Mouse (Mus musculus) thymus, postnatal 0 days (tissue): Measurements from ENCODE around the gene Rbm20. TPM values are rescaled to one million over a fixed set of nuclear protein-coding genes. Genes with fewer than 3 reads are reported as not detected.

Experiments
- DNase-seq: peaks from one replicate; pipeline ENCODE4 v3.0.0-alpha.2; 2015; ENCODE audit warnings: low spot score
- polyA plus RNA-seq: library from polyadenylated mRNA; unstranded; fragments of >200 nt; fragmentation: Nextera tagmentation; extraction: Ambion mirVana; gene quantifications from 2 replicates; pipeline ENCODE4 v1.2.1, GENCODE M21; 2015

Rbm20 gene
- polyA plus RNA-seq, 1 experiment from 2014 or later = 1.8 TPM

DNA sequence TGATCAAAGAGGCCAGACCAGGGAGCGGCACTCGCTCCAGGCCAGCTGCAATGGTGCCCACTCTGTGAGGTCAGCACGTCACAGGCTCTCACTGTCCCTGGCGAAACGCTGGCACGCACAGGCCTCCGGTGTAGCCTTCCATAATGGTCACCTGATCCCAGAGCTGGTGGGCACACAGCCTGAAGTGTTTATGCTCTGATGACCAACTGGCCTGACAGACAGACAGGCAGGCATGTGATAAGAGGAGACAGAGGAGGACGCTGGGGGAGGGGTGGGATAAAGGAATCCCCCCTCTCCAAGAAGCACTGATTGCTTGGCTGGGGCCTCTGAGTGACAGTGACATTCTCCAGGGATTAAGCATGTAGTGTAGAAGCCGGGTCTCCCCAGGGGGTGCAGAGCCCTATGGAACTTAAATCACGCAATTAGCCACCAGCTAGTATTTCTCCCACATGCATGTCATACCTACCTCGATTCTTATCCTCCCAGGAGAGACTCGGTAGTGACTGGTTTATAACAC lies 6.4 kb upstream of the Rbm20 start:
- DNase-seq = no peak

DNA sequence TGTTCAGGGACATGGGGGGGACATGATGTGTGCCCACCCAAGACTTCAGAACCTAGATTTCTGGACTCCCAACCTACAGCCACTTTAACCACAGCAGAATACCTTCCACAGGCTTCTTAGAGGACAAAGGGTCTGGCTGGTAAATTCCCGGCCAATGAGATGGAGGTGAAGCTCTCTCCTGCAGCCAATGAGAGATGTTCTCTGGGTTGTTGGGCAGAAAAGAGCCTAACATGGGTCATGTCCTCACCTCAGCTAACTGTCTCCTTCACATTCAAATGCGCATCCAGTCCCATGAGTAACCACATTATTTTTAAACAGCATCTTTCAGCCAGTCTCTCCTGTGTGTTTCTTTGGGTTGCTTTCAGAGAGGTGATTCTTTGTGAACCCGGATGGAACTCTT lies 5.7 kb upstream of the Rbm20 start:
- DNase-seq = no peak

GRCm38 (mm10) chr19:53674131-53674925 lies 2.8 kb upstream of the Rbm20 start:
- DNase-seq = no peak

- DNase-seq = peak; percentile 5
Measured at GRCm38 (mm10) chr19:53676228-53676627, 878 bp upstream of the Rbm20 start.

DNA sequence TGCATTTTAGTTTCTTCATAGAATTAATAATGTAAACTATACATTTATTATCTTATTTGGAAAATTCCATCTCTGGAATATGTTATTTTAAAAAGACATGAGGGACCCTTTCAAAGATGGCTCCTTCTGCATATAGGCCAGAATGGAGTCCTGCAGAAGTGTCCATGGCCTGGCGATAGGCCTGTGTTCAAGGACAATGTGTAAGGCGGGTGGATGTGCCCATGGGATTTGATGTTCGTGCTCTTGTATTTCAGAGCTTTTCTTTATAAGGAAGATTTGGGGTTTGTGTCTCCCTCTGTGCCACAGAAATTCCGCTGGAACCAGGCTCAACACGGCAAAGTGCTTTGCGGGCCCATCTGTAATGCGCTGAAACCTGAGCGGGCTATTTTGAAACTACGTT lies 2.1 kb downstream of the Rbm20 start:
- no peak for DNase-seq

DNA sequence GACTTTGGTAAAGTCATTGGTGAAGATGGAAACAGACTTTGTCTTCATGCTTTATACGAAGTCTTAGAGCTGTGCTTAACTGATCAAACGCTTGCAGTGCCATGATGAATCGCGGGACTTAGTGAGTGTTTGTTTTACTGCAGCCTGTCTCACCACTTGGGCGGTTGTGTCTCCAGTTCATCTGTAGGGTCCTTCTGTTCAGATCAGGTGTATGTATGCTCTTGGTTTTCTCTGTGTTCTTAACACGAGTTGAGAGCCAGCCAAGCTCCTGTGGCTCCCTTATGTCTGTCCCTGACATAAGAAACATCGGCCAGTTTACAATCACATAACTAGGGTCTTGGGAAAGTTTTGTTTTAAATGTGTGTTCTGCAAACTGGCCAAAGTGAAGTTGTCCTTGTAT lies 2.9 kb downstream of the Rbm20 start:
- no peak for DNase-seq

DNA sequence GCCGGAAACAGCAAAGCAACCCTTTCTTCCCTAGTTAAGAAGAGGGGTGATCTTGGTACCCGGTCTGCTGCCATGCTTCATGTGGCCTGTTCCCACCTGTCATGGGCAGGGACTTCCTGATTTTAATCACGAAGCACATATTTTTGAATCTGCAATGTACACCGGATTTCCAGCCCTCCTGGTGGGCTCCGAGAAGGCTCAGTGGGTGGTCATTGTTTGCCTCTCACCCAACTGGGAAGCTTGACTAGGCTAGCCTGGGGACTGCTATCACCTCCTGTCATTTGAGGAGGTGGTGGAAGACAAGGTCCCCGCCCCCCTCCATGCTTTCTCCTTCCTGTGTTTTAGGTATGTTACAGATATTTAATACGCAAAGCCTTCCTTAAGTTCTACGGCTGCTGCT lies 5.3 kb downstream of the Rbm20 start:
- DNase-seq = no peak

DNA sequence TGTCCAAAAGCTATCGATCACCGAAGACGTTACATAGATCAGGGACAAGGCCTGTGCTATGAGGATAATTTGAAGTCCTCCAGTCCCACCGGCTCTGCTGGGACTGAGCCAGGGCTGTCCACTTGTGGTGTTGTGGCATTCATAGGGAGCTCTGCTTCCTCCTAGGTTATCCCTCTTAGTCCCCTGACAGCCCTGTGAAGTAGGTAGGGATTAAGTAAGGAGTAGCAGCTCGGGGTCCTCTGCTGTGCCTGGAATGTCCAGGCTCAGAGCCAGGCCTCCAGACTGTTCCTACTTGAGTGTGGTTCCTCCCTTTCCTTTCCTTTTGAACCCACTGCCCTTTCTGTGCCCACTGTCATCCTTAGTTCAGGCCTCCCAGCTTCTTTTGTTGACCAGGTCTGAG lies 10.5 kb downstream of the Rbm20 start:
- DNase-seq = no peak

- DNase-seq = no peak
Measured at GRCm38 (mm10) chr19:53690816-53691215, 13.7 kb downstream of the Rbm20 start.

DNA sequence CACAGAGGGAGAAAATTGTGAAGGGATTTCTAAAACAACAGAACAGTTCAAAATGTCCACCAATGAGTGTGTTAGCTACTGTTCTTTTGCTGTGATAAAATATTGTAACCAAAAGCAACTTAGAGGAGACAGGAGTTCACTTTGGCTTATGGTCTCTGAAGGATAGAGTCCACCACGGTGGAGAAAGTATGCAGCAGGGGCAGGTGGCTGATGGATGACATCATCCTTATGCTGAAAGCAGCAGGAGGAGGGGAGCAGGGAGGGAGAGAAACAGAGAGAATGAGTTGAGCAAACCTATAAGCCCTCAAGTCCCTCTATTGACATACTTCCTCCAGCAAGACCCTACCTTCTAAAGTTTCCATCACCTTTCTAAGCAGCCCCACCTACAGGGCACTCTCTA lies 16.9 kb downstream of the Rbm20 start:
- DNase-seq = no peak

DNA sequence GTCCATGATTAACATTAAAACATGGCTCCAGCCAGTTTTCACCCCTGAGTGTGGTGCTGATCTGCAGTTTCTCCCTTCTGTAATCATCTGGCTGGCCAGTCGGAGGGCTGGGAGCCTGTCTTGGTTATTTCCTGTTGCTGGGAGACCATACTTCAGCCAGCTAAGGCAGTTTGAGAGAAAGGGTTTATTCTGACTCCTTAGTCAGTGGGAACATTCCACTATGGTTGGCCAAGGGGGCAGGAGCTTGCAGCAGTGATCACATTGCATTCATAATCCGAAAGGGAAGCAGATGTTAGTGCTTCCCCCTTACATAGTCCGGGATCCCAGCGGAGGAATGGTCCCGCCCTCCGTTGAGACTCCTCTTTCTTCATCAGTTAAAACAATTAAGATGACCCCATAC lies 19.0 kb downstream of the Rbm20 start:
- DNase-seq = no peak

DNA sequence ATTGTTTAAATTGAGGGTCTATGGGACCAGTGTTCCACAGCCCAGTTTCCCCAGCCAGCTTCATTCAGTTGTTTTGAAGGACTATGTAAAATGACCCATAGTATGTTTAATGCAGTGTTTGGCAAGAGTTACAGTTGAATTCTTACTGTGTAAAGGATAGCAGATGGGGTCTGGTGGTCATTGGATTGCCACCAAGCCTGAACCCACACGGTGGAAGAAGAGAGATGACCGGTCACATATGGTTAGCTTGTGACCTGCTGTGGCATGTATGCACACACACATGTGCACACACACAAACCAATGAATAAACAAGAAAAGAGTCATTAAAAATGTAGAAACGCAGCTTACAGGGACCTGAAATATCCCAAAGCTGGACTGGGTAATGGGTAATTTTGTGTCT lies 19.5 kb downstream of the Rbm20 start:
- no peak for DNase-seq

DNA sequence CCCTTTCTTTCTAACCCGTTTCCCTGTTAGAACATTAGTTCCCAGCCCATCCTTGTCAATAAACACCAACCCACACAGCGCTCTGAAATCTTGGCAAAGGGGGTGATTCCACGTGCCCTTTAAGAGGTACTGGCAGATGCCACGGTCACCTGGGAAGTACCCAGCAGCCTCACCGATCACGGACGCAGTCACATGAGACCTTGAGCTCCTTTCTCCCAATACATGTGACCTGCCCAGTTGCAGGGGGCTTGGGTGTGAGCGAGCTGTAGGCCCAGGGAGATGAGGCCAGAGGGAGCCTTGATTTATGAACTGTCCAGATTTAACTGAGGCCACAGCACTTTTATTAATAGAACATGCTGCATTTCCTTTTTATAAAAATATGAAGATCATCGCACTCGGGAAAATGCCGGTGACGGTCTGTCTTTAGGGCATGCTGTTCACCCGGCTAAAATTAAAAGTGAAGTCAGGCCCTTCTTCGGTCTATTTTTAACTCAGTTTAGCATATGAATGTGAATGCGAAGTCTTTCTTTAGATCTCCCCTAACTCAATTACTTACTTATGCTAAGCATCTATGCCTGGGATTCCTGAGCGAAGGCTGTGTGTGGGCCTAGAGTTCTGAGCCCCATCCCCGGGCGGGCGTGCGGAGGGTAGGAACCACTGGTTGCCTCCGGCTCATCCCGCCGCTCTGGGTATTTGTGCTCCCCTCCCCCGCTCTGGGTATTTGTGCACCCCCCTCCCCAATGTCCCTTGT lies 20.4 kb downstream of the Rbm20 start:
- no peak for DNase-seq

- DNase-seq = no peak
Measured at GRCm38 (mm10) chr19:53699671-53700070, 22.6 kb downstream of the Rbm20 start.

- no peak for DNase-seq
Measured at GRCm38 (mm10) chr19:53701434-53701833, 24.3 kb downstream of the Rbm20 start.

DNA sequence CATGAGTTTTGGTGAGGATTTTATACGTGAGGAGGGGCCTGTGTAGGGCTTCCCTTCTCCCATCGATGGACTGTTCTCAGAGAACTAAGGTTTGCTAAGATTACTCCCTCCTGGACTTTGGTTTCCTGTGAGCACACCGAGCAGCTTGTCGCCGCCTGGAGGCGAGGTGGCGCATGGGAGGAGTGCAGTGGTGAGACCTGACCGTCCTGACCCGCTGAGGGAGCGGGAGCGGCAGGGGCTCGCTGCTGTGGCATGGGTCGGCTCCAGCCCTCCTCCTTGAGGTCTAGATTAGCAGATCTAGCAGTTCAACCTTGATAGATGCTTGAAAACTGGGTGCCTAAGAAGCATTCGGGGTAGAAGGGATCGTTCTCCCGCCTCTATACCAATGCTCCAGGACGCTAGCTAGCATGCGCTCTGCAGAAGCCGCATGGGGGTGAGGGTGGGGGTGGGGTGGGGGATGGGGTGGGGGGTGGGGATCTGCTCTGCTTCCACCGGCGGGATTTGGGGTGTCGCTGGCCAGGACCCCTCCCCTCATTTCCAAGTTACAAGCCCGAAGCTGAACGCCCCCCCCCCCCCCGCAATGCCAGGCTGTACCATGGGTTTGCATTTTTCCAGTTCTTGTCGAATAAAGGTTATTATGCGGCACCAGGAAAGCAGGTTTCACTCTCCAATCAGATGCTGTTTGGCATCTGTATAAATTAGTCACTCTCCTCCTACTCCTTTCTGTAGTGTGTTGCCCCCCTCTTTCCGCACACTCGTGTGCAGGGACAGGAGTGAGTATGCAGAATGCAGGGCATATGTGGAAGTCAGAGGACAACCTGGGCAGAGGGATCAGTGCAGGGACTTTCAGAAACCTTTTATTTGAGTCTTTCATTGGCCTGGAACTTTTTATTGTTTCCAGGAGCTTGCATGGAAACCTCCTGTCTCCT lies 28.1 kb downstream of the Rbm20 start:
- peak; percentile 62 for DNase-seq

DNA sequence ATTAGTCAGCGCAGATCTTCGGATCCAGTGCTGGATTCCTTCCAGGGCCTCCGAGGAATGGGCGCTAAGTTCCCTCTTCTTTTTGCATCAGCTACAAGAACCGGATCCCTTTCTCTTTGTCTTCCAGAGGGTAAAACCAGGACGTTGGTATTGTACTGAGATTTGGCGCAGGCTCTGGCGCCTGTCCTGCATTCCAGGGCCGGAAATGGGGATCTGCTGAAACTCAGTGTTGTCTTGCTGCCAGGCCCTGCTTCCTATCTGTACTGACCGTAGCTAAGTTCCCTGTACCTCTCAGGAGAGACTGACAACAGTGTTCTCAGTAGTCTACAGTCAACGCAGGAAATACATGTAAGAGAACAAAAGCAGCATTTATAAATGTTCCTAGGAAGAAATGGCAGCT lies 31.3 kb downstream of the Rbm20 start:
- no peak for DNase-seq

DNA sequence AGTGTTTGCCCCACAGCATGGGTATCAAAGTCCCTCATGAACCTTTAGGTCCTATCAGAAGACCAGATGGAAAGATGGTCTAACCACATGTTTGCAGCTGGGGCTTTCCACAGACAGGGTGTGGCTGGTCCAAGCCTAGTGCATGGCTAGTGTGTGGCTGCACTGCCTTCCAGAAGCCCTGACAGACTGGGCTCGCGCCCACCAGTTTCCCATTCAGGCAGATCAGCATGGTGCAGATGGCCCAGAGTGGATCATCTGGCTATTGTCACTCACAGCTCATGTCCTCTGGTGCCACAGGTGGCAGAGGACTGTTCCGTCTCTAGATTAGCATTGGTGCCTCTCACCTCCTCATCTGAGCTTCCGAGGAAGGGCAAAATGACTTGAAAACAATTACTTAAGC lies 33.8 kb downstream of the Rbm20 start:
- DNase-seq = no peak

GRCm38 (mm10) chr19:53711261-53711890 lies 34.3 kb downstream of the Rbm20 start:
- DNase-seq = no peak

DNA sequence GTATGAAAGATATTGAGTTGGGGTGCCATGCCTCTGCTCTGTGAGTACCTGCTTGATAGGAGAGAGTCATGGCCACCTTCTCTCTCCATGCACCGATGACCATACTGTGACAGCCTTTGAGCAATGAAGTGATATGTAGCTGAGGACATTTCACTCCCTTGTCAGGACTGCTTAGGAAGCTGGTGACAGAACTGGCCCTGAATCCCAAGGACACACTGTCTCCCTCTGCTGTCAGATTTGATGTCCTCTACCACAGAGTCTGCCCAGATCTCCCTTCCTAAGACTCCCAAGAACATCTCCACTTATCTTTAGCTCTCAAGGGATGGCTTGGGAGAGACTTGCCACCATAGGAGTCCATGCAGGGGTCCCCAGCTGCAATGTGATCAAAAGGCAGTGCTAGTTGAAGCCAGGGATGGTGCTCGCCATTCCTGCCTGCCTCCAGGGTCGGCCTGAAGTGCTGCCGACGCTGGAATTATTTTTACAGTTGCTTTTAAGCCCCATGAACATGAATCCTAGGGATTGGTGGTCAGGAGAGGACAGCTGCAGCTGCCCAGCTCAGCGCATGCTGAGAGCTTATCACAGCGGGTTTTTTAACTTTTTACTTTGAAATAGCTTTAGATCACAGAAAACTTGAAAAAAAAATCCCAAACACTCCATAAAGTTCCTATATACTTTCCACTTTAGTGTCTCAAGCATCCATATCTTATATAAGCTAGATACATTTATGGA lies 35.4 kb downstream of the Rbm20 start:
- no peak for DNase-seq
